Mouse (Mus musculus) lung, embryonic 14.5 days (tissue): Measurements from ENCODE around the gene Gm11214. TPM values are rescaled to one million over a fixed set of nuclear protein-coding genes. Genes with fewer than 3 reads are reported as not detected.

Experiments
- ATAC-seq: fragments of 200-750 bp; cut with Nextera tagmentation; 2 replicates; pipeline ENCODE4 v1.8.0; 2017; ENCODE audit warnings: mild to moderate bottlenecking, moderate TSS enrichment, moderate library complexity; ENCODE audit not compliant: insufficient read depth
- DNase-seq: peaks from one replicate; pipeline ENCODE4 v3.0.0-alpha.2; 2015
- H3K27ac ChIP-seq: fragments of 300-500 bp; sonication (generic); 2 replicates; pipeline ENCODE4 v1.5.1; 2014; ENCODE audit warnings: low read depth, mild to moderate bottlenecking, moderate library complexity
- H3K27me3 ChIP-seq: fragments of 300-500 bp; sonication (generic); 2 replicates; pipeline ENCODE4 v1.6.1; 2014; ENCODE audit warnings: low read length, control low read depth; ENCODE audit not compliant: insufficient read depth
- H3K36me3 ChIP-seq: fragments of 300-500 bp; sonication (generic); 2 replicates; pipeline ENCODE4 v1.6.1; 2014; ENCODE audit warnings: control low read depth; ENCODE audit not compliant: insufficient read depth
- H3K4me1 ChIP-seq: fragments of 300-500 bp; sonication (generic); 2 replicates; pipeline ENCODE4 v1.6.1; 2014; ENCODE audit warnings: antibody characterized with exemption, control low read depth; ENCODE audit not compliant: insufficient read depth
- H3K4me2 ChIP-seq: fragments of 300-500 bp; sonication (generic); 2 replicates; pipeline ENCODE4 v1.6.1; 2014; ENCODE audit warnings: mild to moderate bottlenecking
- H3K4me3 ChIP-seq: fragments of 300-500 bp; sonication (generic); 2 replicates; pipeline ENCODE4 v1.5.1; 2014; ENCODE audit warnings: low read depth, low read length
- H3K9ac ChIP-seq: fragments of 300-500 bp; sonication (generic); 2 replicates; pipeline ENCODE4 v1.6.1; 2014
- H3K9me3 ChIP-seq: fragments of 300-500 bp; sonication (generic); 2 replicates; pipeline ENCODE4 v1.6.1; 2016; ENCODE audit warnings: low read depth, low read length, control low read depth
- CTCF ChIP-seq: IDR thresholded peaks from 2 replicates; pipeline ENCODE4 v1.5.1; 2016; ENCODE audit warnings: antibody characterized with exemption, low read depth
- WGBS: fragments of 180-500 bp; shearing (Covaris S2); extraction: QIAGEN DNeasy Blood & Tissue Kit; methylation state at CpG from one replicate; pipeline ENCODE4 v1.1.7; 2014; 5-methylcytosine and 5-hydroxymethylcytosine counted together
- polyA plus RNA-seq: library from polyadenylated mRNA; unstranded; fragments of >200 nt; fragmentation: Nextera tagmentation; extraction: Ambion mirVana; gene quantifications from 2 replicates; pipeline ENCODE4 v1.2.1, GENCODE M21; 2014

Gm11214 gene
- polyA plus RNA-seq: not detected in 2 replicates

GRCm38 (mm10) chr4:63663279-63663678 is at the start of gene Gm11214:
Gm11214 (minus strand) TSS chr4:63663379.
- Histone ChIP-seq H3K4me2 (no peak within 1 kb of the TSS), H3K4me1 (no peaks in the 10 kb centered on the region), H3K9ac (no peak within 1 kb of the TSS), H3K27ac (no peak within 1 kb of the TSS), H3K36me3 (no peaks in the 10 kb centered on the region), H3K4me3 (no peak within 1 kb of the TSS), H3K9me3 (no peaks in the 10 kb centered on the region), H3K27me3 (no peaks in the 10 kb centered on the region)
- 82% methylated on average over 6 of the region's 6 CpGs for WGBS
- no peak for TF ChIP-seq CTCF
- peak; percentile 48 for DNase-seq
- no peak for ATAC-seq

DNA sequence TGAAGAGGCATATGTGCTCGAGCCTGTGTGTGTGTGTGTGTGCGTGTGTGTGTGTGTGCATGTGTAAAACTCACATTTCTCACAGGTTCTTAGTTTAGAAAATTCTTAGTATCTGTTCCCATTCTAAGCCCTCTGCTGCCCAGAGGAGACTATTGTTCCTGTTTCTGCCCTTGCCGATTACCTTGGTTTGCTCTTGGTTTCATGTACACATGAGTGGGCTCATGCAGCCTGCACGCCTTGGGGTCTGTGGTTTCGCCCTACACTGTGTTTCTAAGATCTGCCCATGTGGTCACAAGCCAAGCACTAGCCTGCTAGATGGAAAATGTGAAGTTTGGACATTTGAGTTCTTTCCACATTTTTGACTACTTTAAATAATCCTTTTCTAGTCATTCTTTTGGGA is 48.7 kb upstream of the Gm11214 start:
- Histone ChIP-seq H3K4me2 (no peak overlapping the region), H3K4me1 (no peaks in the 10 kb centered on the region), H3K9me3 (no peaks in the 10 kb centered on the region), H3K9ac (no peak overlapping the region), H3K36me3 (no peaks in the 10 kb centered on the region), H3K4me3 (no peak overlapping the region), H3K27ac (no peak overlapping the region), H3K27me3 (no peaks in the 10 kb centered on the region)
- ATAC-seq (no peak), DNase-seq (no peak)
- TF ChIP-seq CTCF: no peak
- WGBS: 85% methylated on average over 5 of the region's 5 CpGs

- DNase-seq (no peak), ATAC-seq (no peak)
- no peaks in the 10 kb centered on the region for H3K4me1 ChIP-seq
- no peak overlapping the region for H3K4me3 ChIP-seq
- no peak overlapping the region for H3K9ac ChIP-seq
- TF ChIP-seq CTCF: no peak
- no peak overlapping the region for H3K4me2 ChIP-seq
- H3K27me3 ChIP-seq: no peaks in the 10 kb centered on the region
- H3K36me3 ChIP-seq: no peaks in the 10 kb centered on the region
- 79% methylated on average over 8 of the region's 8 CpGs for WGBS
- H3K27ac ChIP-seq: no peak overlapping the region
- H3K9me3 ChIP-seq: no peaks in the 10 kb centered on the region
These were observed 47.4 kb upstream of the Gm11214 start for GRCm38 (mm10) chr4:63710431-63711220.

DNA sequence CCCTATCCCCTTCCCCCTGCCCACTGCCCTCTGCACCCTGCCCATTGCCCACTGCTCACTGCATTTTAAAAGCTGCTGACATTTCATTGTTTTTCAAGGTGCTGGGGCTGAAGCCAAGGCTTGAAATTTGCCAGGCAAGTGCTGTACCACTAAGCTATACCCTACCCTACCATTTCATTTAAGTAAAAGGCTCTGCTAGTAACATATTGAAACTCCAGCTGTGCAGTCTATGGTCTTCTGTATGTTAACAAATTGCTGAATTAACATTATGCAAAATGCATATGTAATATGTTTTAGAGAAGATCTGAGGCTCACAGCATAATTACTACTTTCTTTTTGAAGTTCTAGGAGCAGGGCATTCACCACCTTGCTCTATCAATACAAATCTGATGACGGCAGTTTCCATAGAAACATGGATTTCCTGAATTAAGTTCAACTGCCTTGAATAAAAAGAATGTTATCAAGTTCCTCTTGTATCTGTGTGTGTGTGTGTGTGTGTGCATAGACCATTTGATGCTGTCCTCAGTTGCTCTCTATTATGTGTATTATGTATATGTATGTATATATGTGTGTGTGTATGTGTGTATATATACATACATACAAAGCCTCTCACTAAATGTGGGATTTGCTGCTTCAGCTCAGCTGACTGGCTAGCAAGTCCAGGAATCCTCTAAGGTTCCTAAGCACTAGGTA is 43.2 kb upstream of the Gm11214 start:
- Histone ChIP-seq H3K9ac (no peak overlapping the region), H3K27me3 (no peaks in the 10 kb centered on the region), H3K27ac (no peak overlapping the region), H3K36me3 (no peaks in the 10 kb centered on the region), H3K4me3 (no peak overlapping the region), H3K4me1 (no peaks in the 10 kb centered on the region), H3K9me3 (no peaks in the 10 kb centered on the region), H3K4me2 (no peak overlapping the region)
- no peak for ATAC-seq
- no peak for TF ChIP-seq CTCF
- DNase-seq: no peak
- WGBS: 62% methylated on average over 1 of the region's 1 CpGs

- WGBS: 73% methylated on average over 5 of the region's 5 CpGs
- no peak for ATAC-seq
- Histone ChIP-seq H3K27me3 (no peaks in the 10 kb centered on the region), H3K27ac (no peak overlapping the region), H3K9me3 (no peaks in the 10 kb centered on the region), H3K36me3 (no peaks in the 10 kb centered on the region), H3K4me1 (no peaks in the 10 kb centered on the region), H3K4me3 (no peak overlapping the region), H3K4me2 (no peak overlapping the region), H3K9ac (no peak overlapping the region)
- DNase-seq: no peak
- TF ChIP-seq CTCF: no peak
These were observed 41.1 kb upstream of the Gm11214 start for GRCm38 (mm10) chr4:63704232-63704631.

GRCm38 (mm10) chr4:63703686-63704085 is 40.5 kb upstream of the Gm11214 start:
- no peak for TF ChIP-seq CTCF
- H3K4me1 ChIP-seq: no peaks in the 10 kb centered on the region
- H3K27me3 ChIP-seq: no peaks in the 10 kb centered on the region
- no peak overlapping the region for H3K4me3 ChIP-seq
- H3K9me3 ChIP-seq: no peaks in the 10 kb centered on the region
- no peak overlapping the region for H3K27ac ChIP-seq
- no peak for DNase-seq
- 88% methylated on average over 2 of the region's 2 CpGs for WGBS
- no peak overlapping the region for H3K9ac ChIP-seq
- no peaks in the 10 kb centered on the region for H3K36me3 ChIP-seq
- no peak overlapping the region for H3K4me2 ChIP-seq
- no peak for ATAC-seq

GRCm38 (mm10) chr4:63702006-63702704 is 39.0 kb upstream of the Gm11214 start:
- no peak for DNase-seq
- H3K9ac ChIP-seq: no peak overlapping the region
- H3K27me3 ChIP-seq: no peaks in the 10 kb centered on the region
- H3K4me2 ChIP-seq: no peak overlapping the region
- ATAC-seq: no peak
- TF ChIP-seq CTCF: no peak
- no peaks in the 10 kb centered on the region for H3K4me1 ChIP-seq
- H3K36me3 ChIP-seq: no peaks in the 10 kb centered on the region
- H3K27ac ChIP-seq: no peak overlapping the region
- WGBS: 73% methylated on average over 4 of the region's 4 CpGs
- no peak overlapping the region for H3K4me3 ChIP-seq
- H3K9me3 ChIP-seq: no peaks in the 10 kb centered on the region
